Mouse (Mus musculus): ENCODE data around the gene Vmn1r204. TPM values are rescaled to one million over a fixed set of nuclear protein-coding genes. Genes with fewer than 3 reads are reported as not detected.
"Not testable (repeated sequence)": the region's sequence is repeated elsewhere in the genome, so short reads cannot be mapped to it uniquely, and the experiment has no call there.

Vmn1r204 gene
- not detected in 2 replicates for polyA plus RNA-seq (2014; fragmentation: Nextera tagmentation; extraction: Ambion mirVana)

DNA sequence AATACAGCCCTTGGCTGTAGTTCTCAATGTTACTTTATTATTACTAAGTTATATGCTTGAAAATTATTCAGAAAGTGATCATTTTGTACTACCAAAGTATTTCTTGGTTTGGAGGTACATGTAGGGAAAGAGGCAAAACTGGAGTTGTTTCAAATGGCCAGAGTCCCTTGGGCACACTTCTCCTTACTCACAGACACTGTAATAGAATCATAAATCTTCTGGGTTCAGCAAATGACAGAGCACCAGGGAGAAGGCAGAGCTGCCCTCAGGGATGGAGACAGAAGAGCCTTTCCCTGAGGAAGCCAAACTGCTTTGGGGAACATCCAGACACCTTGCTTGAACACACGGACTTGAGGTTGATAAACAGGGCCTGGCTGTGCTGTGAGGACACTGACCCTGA lies at the start of gene Vmn1r204:
Gene Vmn1r204, plus strand, starts transcription at position 301 of the 400 bp plus-strand sequence.
- H3K4me2 ChIP-seq; H3K27me3 ChIP-seq (ENCODE audit: control insufficient read depth, insufficient read depth, low read length); H3K4me3 ChIP-seq (ENCODE audit: low read depth, low read length); H3K36me3 ChIP-seq (ENCODE audit: control insufficient read depth, insufficient read depth, low read length); ATAC-seq (replicated peaks; ENCODE audit: insufficient number of reproducible peaks, low FRiP score, low TSS enrichment); H3K4me1 ChIP-seq (ENCODE audit: control insufficient read depth, insufficient read depth, low read length); H3K9ac ChIP-seq (ENCODE audit: low read depth, low read length); H3K9me3 ChIP-seq (replicated peaks; ENCODE audit: control insufficient read depth, low read length); H3K27ac ChIP-seq (ENCODE audit: low read depth, low read length): not testable (repeated sequence)
- WGBS (ENCODE audit: insufficient replicate concordance): 50% methylated on average over 1 of the region's 1 CpGs

- Histone ChIP-seq H3K4me3 (ENCODE audit: low read depth, low read length) (no peak within 1 kb of the TSS), H3K27ac (ENCODE audit: low read depth, low read length) (no peak within 1 kb of the TSS), H3K4me2 (no peak within 1 kb of the TSS), H3K4me1 (ENCODE audit: control insufficient read depth, insufficient read depth, low read length) (no peaks in the 10 kb centered on the region), H3K27me3 (ENCODE audit: control insufficient read depth, insufficient read depth, low read length) (no peaks in the 10 kb centered on the region), H3K9me3 (replicated peaks; ENCODE audit: control insufficient read depth, low read length) (no peaks in the 10 kb centered on the region), H3K36me3 (ENCODE audit: control insufficient read depth, insufficient read depth, low read length) (no peaks in the 10 kb centered on the region), H3K9ac (ENCODE audit: low read depth, low read length) (no peak within 1 kb of the TSS)
- ATAC-seq (replicated peaks; ENCODE audit: insufficient number of reproducible peaks, low FRiP score, low TSS enrichment): no peak
These were observed 47.7 kb upstream of the Vmn1r204 start, which contains the start of gene Vmn1r202 for GRCm38 (mm10) chr13:22505281-22505680. Vmn1r202 (minus strand) TSS chr13:22505381.

DNA sequence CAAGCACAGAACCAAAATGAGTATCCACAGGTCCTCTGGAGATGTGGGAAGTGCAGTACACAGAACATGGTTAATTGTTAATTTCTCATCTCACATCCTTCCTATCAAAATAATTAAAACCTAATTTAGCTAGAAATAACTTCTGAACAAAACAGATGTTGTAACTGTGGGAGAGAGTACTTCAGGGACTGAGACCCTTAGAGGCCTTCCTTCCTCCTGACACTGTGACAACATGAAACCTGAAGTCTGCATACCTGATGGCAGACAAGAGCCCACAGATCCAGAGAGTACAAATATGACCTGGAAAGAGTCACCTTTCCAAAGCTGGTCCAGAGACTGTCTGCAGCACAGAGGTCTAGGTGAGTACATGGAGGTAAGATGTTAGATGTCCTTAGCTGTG lies 35.2 kb upstream of the Vmn1r204 start, which contains the start of gene Vmn1r203:
Gene Vmn1r203, plus strand, starts transcription at position 301 of the 400 bp plus-strand sequence.
- no peaks in the 10 kb centered on the region for H3K36me3 ChIP-seq (ENCODE audit: control insufficient read depth, insufficient read depth, low read length)
- no peaks in the 10 kb centered on the region for H3K27me3 ChIP-seq (ENCODE audit: control insufficient read depth, insufficient read depth, low read length)
- ATAC-seq (replicated peaks; ENCODE audit: insufficient number of reproducible peaks, low FRiP score, low TSS enrichment): no peak
- H3K4me1 ChIP-seq (ENCODE audit: control insufficient read depth, insufficient read depth, low read length): no peaks in the 10 kb centered on the region
- H3K4me2 ChIP-seq: no peak within 1 kb of the TSS
- no peak within 1 kb of the TSS for H3K4me3 ChIP-seq (ENCODE audit: low read depth, low read length)
- H3K9me3 ChIP-seq (replicated peaks; ENCODE audit: control insufficient read depth, low read length): no peaks in the 10 kb centered on the region
- H3K9ac ChIP-seq (ENCODE audit: low read depth, low read length): no peak within 1 kb of the TSS
- no peak within 1 kb of the TSS for H3K27ac ChIP-seq (ENCODE audit: low read depth, low read length)

DNA sequence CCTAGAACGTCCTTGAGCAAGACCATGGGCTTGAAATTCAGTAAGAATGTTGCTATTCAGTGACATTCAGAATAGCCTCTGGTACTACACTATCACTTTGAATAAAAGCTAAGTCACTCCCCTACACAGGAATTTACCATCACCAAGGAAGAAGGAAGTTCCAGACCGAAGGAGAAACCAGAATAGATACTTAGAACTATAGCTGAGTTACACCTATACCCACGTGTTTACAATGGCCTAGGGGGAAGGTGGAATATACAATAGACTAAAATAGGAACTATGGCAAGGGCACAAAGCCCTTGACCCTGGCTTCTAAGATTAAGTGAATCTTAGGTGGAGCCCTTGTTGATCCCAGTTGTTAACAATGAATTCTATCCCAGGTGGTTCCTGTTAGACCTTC lies 21.9 kb downstream of the Vmn1r204 start:
- ATAC-seq (replicated peaks; ENCODE audit: insufficient number of reproducible peaks, low FRiP score, low TSS enrichment); H3K27ac ChIP-seq (ENCODE audit: low read depth, low read length): not testable (repeated sequence)
- WGBS (ENCODE audit: insufficient replicate concordance): 74% methylated on average over 3 of the region's 3 CpGs

GRCm38 (mm10) chr13:22583336-22583735 lies 30.3 kb downstream of the Vmn1r204 start:
- H3K4me1 ChIP-seq (ENCODE audit: control insufficient read depth, insufficient read depth, low read length); H3K4me2 ChIP-seq; ATAC-seq (replicated peaks; ENCODE audit: insufficient number of reproducible peaks, low FRiP score, low TSS enrichment); H3K27me3 ChIP-seq (ENCODE audit: control insufficient read depth, insufficient read depth, low read length); H3K9me3 ChIP-seq (replicated peaks; ENCODE audit: control insufficient read depth, low read length); H3K9ac ChIP-seq (ENCODE audit: low read depth, low read length); H3K4me3 ChIP-seq (ENCODE audit: low read depth, low read length); H3K27ac ChIP-seq (ENCODE audit: low read depth, low read length); H3K36me3 ChIP-seq (ENCODE audit: control insufficient read depth, insufficient read depth, low read length): not testable (repeated sequence)
- WGBS (ENCODE audit: insufficient replicate concordance): 69% methylated on average over 14 of the region's 14 CpGs

More for the DNA sequence above, 21.9 kb downstream of the Vmn1r204 start:
- not testable (repeated sequence) for H3K4me3 ChIP-seq (ENCODE audit: low read depth, low read length); H3K4me1 ChIP-seq (ENCODE audit: control insufficient read depth, insufficient read depth, low read length); H3K36me3 ChIP-seq (ENCODE audit: control insufficient read depth, insufficient read depth, low read length); H3K27me3 ChIP-seq (ENCODE audit: control insufficient read depth, insufficient read depth, low read length); H3K9me3 ChIP-seq (replicated peaks; ENCODE audit: control insufficient read depth, low read length); H3K4me2 ChIP-seq; H3K9ac ChIP-seq (ENCODE audit: low read depth, low read length)

DNA sequence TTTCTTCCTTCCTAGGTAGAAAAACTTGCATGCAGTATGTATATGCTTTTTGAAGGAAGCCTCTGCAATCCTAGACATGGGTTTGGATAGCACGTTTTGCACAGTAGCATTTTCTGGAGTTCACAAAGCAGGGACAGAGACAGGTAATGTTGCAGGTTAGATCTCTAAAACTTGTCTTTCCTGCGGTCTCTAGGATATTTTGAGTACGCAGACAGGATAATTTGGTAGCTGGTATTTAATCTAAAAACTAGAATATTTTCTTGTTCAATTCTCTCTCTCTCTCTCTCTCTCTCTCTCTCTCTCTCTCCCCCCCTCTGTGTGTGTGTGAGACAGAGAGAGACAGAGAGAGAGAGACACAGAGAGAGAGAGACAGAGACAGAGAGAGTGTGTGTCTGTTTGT lies 39.9 kb downstream of the Vmn1r204 start, which contains the start of gene Vmn1r205:
Gene Vmn1r205, minus strand, starts transcription at position 101 of the 400 bp plus-strand sequence.
- ATAC-seq (replicated peaks; ENCODE audit: insufficient number of reproducible peaks, low FRiP score, low TSS enrichment): no peak

More for the DNA sequence above, 39.9 kb downstream of the Vmn1r204 start, which contains the start of gene Vmn1r205:
- no peaks in the 10 kb centered on the region for H3K4me1 ChIP-seq (ENCODE audit: control insufficient read depth, insufficient read depth, low read length)
- 81% methylated on average over 3 of the region's 3 CpGs for WGBS (ENCODE audit: insufficient replicate concordance)
- H3K9me3 ChIP-seq (replicated peaks; ENCODE audit: control insufficient read depth, low read length): no peaks in the 10 kb centered on the region
- no peaks in the 10 kb centered on the region for H3K36me3 ChIP-seq (ENCODE audit: control insufficient read depth, insufficient read depth, low read length)
- H3K27me3 ChIP-seq (ENCODE audit: control insufficient read depth, insufficient read depth, low read length): no peaks in the 10 kb centered on the region
- H3K4me2 ChIP-seq: no peak within 1 kb of the TSS
- H3K4me3 ChIP-seq (ENCODE audit: low read depth, low read length): no peak within 1 kb of the TSS
- H3K9ac ChIP-seq (ENCODE audit: low read depth, low read length): no peak within 1 kb of the TSS
- no peak within 1 kb of the TSS for H3K27ac ChIP-seq (ENCODE audit: low read depth, low read length)

Other genes starting within 250 kb of the Vmn1r204 start
- not detected in 2 replicates for gene Vmn1r197, start 228.6 kb upstream of the Vmn1r204 start, polyA plus RNA-seq (2014; fragmentation: Nextera tagmentation; extraction: Ambion mirVana)
- not detected in 2 replicates for gene Vmn1r198, start 202.8 kb upstream of the Vmn1r204 start, polyA plus RNA-seq (2014; fragmentation: Nextera tagmentation; extraction: Ambion mirVana)
- gene Vmn1r199, start 173.4 kb upstream of the Vmn1r204 start, polyA plus RNA-seq (2014; fragmentation: Nextera tagmentation; extraction: Ambion mirVana): not detected in 2 replicates
- not detected in 2 replicates for gene Vmn1r200, start 162.8 kb upstream of the Vmn1r204 start, polyA plus RNA-seq (2014; fragmentation: Nextera tagmentation; extraction: Ambion mirVana)
- gene Vmn1r201, start 81.3 kb upstream of the Vmn1r204 start, polyA plus RNA-seq (2014; fragmentation: Nextera tagmentation; extraction: Ambion mirVana): not detected in 2 replicates
- not detected in 2 replicates for gene Vmn1r202, start 47.8 kb upstream of the Vmn1r204 start, polyA plus RNA-seq (2014; fragmentation: Nextera tagmentation; extraction: Ambion mirVana)
- gene Vmn1r203, start 35.1 kb upstream of the Vmn1r204 start, polyA plus RNA-seq (2014; fragmentation: Nextera tagmentation; extraction: Ambion mirVana): not detected in 2 replicates
- gene Vmn1r205, start 39.8 kb downstream of the Vmn1r204 start, polyA plus RNA-seq (2014; fragmentation: Nextera tagmentation; extraction: Ambion mirVana): not detected in 2 replicates
- not detected in 2 replicates for gene Vmn1r206, start 71.1 kb downstream of the Vmn1r204 start, polyA plus RNA-seq (2014; fragmentation: Nextera tagmentation; extraction: Ambion mirVana)
- gene Vmn1r207-ps, start 176.4 kb downstream of the Vmn1r204 start, polyA plus RNA-seq (2014; fragmentation: Nextera tagmentation; extraction: Ambion mirVana): not detected in 2 replicates
- not detected in 2 replicates for gene Vmn1r208, start 224.2 kb downstream of the Vmn1r204 start, polyA plus RNA-seq (2014; fragmentation: Nextera tagmentation; extraction: Ambion mirVana)